Mouse (Mus musculus): ENCODE results near the gene Frem1.

DNA sequence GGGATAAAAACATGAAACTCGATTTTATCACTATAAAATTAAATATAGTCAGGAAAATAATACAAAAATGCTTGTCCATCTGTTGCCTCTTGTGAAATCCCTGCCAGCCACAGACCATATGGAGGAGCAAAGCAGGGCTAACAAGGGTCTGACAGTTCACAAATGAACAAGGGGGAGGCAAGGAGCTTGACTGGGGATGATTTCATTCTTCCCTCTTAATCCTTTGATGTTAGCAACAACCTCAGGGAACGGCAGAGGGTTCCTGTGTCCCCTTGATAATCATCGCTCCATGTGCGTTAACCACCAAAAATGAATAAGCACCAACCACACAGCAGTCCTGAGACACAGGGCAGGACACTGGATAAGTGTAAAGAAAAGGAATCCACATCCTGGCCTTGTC lies 79.8 kb downstream of the Frem1 start:
- TF ChIP-seq CTCF (IDR thresholded peaks at IDR 0.05; ENCODE audit: low read depth, low read length), result no peak
- no peak for TF ChIP-seq POLR2A (IDR thresholded peaks at IDR 0.05; ENCODE audit: insufficient read depth, low read length)
- TF ChIP-seq EP300 (IDR thresholded peaks at IDR 0.05; ENCODE audit: insufficient read depth, low read depth, low read length), result no peak
